Mouse (Mus musculus) erythroblast, embryonic 14.5 days (primary cell): ENCODE measurements around the gene Pnrc1.

Source experiments
- GATA1 ChIP-seq: IDR thresholded peaks from 2 replicates; pipeline ENCODE4 v1.6.1; 2012; ENCODE audit warnings: low read length, inconsistent platforms, mixed read lengths
- TAL1 ChIP-seq: IDR thresholded peaks from 3 replicates; pipeline ENCODE4 v1.6.1; 2012; ENCODE audit warnings: low read length, inconsistent platforms, mixed read lengths

DNA sequence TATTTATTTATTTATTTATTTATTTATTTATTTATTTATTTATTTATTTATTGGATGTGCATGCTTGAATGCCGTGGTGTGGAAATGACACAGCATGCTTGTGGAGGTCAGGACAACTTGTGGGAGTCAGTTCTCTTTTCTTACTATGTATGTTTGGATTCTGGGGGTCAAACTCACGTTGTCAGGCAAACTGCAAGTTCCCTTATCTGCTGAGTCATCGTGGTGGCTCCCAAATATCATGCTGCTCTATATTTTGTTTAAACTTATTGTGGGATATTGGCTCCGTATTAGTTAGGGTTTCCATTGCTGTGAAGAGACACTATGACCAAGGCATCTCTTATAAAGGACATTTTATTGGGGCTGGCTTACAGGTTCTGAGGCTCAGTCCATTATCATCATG lies 41.2 kb upstream of the Pnrc1 start:
- no peak for TF ChIP-seq TAL1
- no peak for TF ChIP-seq GATA1
